In the genomic region with DNA sequence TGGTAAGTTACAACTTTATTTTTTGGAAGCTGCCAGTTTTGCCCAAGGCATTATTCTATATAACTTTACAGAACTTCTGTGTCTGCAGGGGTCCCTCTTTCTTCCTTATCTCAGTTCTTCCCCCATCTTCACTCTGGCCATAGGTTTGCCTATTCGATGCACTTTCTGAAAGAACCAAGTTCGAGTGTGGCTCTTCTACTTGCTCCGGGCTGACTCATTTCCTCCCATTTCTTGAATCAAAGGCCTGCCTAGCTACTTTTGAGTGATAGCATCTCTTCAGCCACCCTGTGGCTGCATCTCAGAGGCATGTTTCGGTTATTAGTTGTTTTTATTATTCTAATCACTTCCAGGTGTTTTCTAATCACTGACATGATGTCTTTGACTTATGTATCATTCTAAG, we compare ENCODE assay signal across 9 mouse cellular contexts. TPM values are rescaled to one million over a fixed set of nuclear protein-coding genes. Genes with fewer than 3 reads are reported as not detected.
A peak's percentile ranks its signal among the peaks of the same experiment; 100 is the strongest.
DNase-seq lines count a peak whose midpoint lies in the region; ATAC-seq and TF ChIP-seq lines count a peak whose summit lies in the region.
"Had no signal": no experiment of that assay in that cellular context is flagged by ENCODE, and none has a peak within 500 bp of the region (broad histone marks: within the 10 kb centered on the region; RNA-seq: fewer than 3 reads in every experiment).

No protein-coding gene starts in this region.

- peak overlapping the region; percentile 95 for H3K27ac ChIP-seq in gastrocnemius, adult 2 months
- no peak overlapping the region for H3K27ac ChIP-seq in hindbrain, embryonic 10.5 days

- intact Hi-C loops in gastrocnemius, adult 2 months (cut with DNase I), result no loop called here

- peaks cover 18% of the 10 kb centered on the region for H3K4me1 ChIP-seq in hindbrain, embryonic 10.5 days (replicated peaks)

- 0 out of 2 replicates have a peak, but pooled peaks have one; percentile 19 for ATAC-seq in megakaryocyte progenitor cell, adult 5-6 weeks (replicated peaks; ENCODE audit: poor library complexity)

- peak overlapping the region; percentile 95 for H3K4me3 ChIP-seq in gastrocnemius, adult 2 months
- H3K4me3 ChIP-seq in hindbrain, embryonic 10.5 days, result peak overlapping the region; percentile 80

- 59% methylated on average over 4 of the region's 4 CpGs for WGBS in hindbrain, embryonic 10.5 days

- no peak; the same call in 1 of the 2 replicates for TF ChIP-seq CTCF in gastrocnemius, adult 2 months (IDR thresholded peaks at IDR 0.05)

- DNase-seq in gastrocnemius, adult 2 months, result no peak
- no peak for DNase-seq in gastrocnemius, postnatal 25 days
- peak; percentile 2 for DNase-seq in c-Kit-positive CD71-positive TER-119-negative erythroid progenitor cells, embryonic 14.5 days (ENCODE audit: low read depth)
- DNase-seq in hindbrain, embryonic 10.5 days (ENCODE audit: low spot score), result no peak
- no peak for DNase-seq in urinary bladder, postnatal 4 days (ENCODE audit: low spot score in 2 of 2)
- no peak for DNase-seq in urinary bladder, adult 18-20 months (ENCODE audit: low spot score in 2 of 2)
- DNase-seq in left cerebral cortex, adult 11 months (ENCODE audit: low spot score), result no peak

- H3K36me3 ChIP-seq in hindbrain, embryonic 10.5 days, result peaks cover 11% of the 10 kb centered on the region

- no peaks in the 10 kb centered on the region for H3K9me3 ChIP-seq in hindbrain, embryonic 10.5 days

- peaks cover 5% of the 10 kb centered on the region; the same call in 1 of the 2 replicates for H3K27me3 ChIP-seq in hindbrain, embryonic 10.5 days (ENCODE audit: insufficient read depth, poor library complexity, severe bottlenecking)

RNA-seq across cellular contexts. Expression of gene Slc25a24, which starts 1.1 kb away (rescaled TPM):
- 1 to 10 TPM; 2.8 to 4.9 TPM for total RNA-seq in gastrocnemius, adult 2 months (2021)
- total RNA-seq in gastrocnemius, postnatal 25 days (2021), result 1 to 10 TPM; 3.7 to 4.0 TPM
- 25.9 and 29.7 TPM in 2 replicates for polyA plus RNA-seq in hindbrain, embryonic 10.5 days (2016; fragmentation: Nextera tagmentation; extraction: Ambion mirVana)
- 16.1 and 19.0 TPM in 2 replicates for total RNA-seq in megakaryocyte progenitor cell, adult 5-6 weeks (2015)
- 15.5 and 17.2 TPM in 2 replicates for total RNA-seq in megakaryocyte progenitor cell, adult 5-6 weeks (2017)

RNA-seq across cellular contexts. Expression of gene Slc25a54, which starts 43.8 kb away (rescaled TPM):
- not detected for total RNA-seq in gastrocnemius, adult 2 months (2021)
- not detected for total RNA-seq in gastrocnemius, postnatal 25 days (2021)
- not detected in 2 replicates for polyA plus RNA-seq in hindbrain, embryonic 10.5 days (2016; fragmentation: Nextera tagmentation; extraction: Ambion mirVana)
- not detected in 2 replicates for total RNA-seq in megakaryocyte progenitor cell, adult 5-6 weeks (2015)
- total RNA-seq in megakaryocyte progenitor cell, adult 5-6 weeks (2017), result not detected in 2 replicates
- total RNA-seq: liver, adult 2 months had no signal
- polyA plus RNA-seq: liver, adult 2 months had no signal
